Mouse (Mus musculus) leukemia stem cell, adult 10-12 weeks (primary cell): Measurements from ENCODE around the gene Npc2. TPM values are rescaled to one million over a fixed set of nuclear protein-coding genes. Genes with fewer than 3 reads are reported as not detected.

Experiments used
- polyA plus RNA-seq: library from polyadenylated mRNA; stranded (reverse); fragments of >175 nt; gene quantifications from 2 replicates; pipeline ENCODE4 v1.2.3, GENCODE M21; 2012; ENCODE audit warnings: low replicate concordance

Gene Npc2
- polyA plus RNA-seq: 5.7 and 183 TPM in 2 replicates

GRCm38 (mm10) chr12:84772726-84773441 lies at the start of gene Npc2, which contains the start of gene Isca2:
Gene Npc2, minus strand, starts transcription at chr12:84773152.
Gene Isca2, plus strand, starts transcription at chr12:84773251.

Other genes with a start within 250 kb of the Npc2 start
- gene Vsx2, start 203.4 kb downstream of the Npc2 start, polyA plus RNA-seq: not detected in 2 replicates
- 3.3 and 3.4 TPM in 2 replicates for gene Abcd4, start 155.7 kb downstream of the Npc2 start, polyA plus RNA-seq
- gene Vrtn, start 132.1 kb downstream of the Npc2 start, polyA plus RNA-seq: not detected in 2 replicates
- 0.14 and 2.6 TPM in 2 replicates for gene Syndig1l, start 74.3 kb downstream of the Npc2 start, polyA plus RNA-seq
- gene Isca2, start 99 bp upstream of the Npc2 start, polyA plus RNA-seq: 33.6 and 73.2 TPM in 2 replicates
- gene Ltbp2, start 103.4 kb upstream of the Npc2 start, polyA plus RNA-seq: 2.6 and 2.8 TPM in 2 replicates
- 8.2 and 52.1 TPM in 2 replicates for gene Fcf1, start 197.7 kb upstream of the Npc2 start, polyA plus RNA-seq
- 3.0 and 13.0 TPM in 2 replicates for gene Arel1, start 197.7 kb upstream of the Npc2 start, polyA plus RNA-seq
- 30.9 and 74.8 TPM in 2 replicates for gene Ylpm1, start 223.2 kb upstream of the Npc2 start, polyA plus RNA-seq